Mouse (Mus musculus): ENCODE data around the gene Adamtsl5.

- TF ChIP-seq CTCF (IDR thresholded peaks at IDR 0.05; ENCODE audit: borderline replicate concordance, insufficient read depth, low read length): no peak
- TF ChIP-seq POLR2A (IDR thresholded peaks at IDR 0.05; ENCODE audit: low read depth, low read length): no peak
Measured at GRCm38 (mm10) chr10:80365736-80366135, 17.5 kb upstream of the Adamtsl5 start.

Measured in embryonic fibroblast, embryonic 13.5 days (primary cell).